Mouse (Mus musculus) liver, embryonic 14.5 days (tissue): Measurements from ENCODE around the gene Auts2.

Experiments
- CTCF ChIP-seq: IDR thresholded peaks from 2 replicates; pipeline ENCODE4 v1.5.1; 2016; ENCODE audit warnings: antibody characterized with exemption, low read depth, control low read depth
- EP300 ChIP-seq: IDR thresholded peaks from 2 replicates; pipeline ENCODE4 v1.6.1; 2016; ENCODE audit warnings: antibody characterized with exemption, low read depth

DNA sequence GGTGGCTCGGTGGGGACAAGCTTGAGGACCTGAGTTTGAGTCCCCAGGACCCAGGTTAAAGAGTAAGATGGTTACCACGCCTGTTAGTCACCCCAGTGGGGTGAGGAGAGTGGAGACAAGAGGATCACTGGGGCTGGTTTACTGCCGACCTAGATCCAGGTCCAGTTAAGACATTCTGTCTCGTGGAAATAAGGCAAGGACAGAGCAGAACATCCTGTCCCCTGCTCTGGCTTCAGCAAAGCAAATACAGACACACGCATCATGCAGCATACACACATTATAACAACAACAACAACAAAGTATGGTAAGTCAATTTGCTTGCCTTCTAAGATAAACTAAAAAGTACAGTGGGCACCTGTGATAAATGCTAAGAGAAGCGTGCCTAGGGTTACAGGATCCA lies 57.1 kb downstream of the Auts2 start:
- TF ChIP-seq CTCF (no peak), EP300 (no peak)
